Mouse (Mus musculus): ENCODE measurements around the gene H2al1b.
"Not testable (repeated sequence)": the region's sequence is repeated elsewhere in the genome, so short reads cannot be mapped to it uniquely, and the experiment has no call there.

- TF ChIP-seq CTCF (IDR thresholded peaks at IDR 0.05; ENCODE audit: control insufficient read depth, insufficient read depth, insufficient replicate concordance, low read depth, low read length); POLR2A (IDR thresholded peaks at IDR 0.05; ENCODE audit: control insufficient read depth, low read depth, low read length): not testable (repeated sequence)
Measured at GRCm38 (mm10) chrX:11311634-11312033, 9.4 kb downstream of the H2al1b start, which contains the start of gene H2al1e.
